Mouse (Mus musculus): ENCODE data around the gene Eed.
"Not testable (repeated sequence)": the region's sequence is repeated elsewhere in the genome, so short reads cannot be mapped to it uniquely, and the experiment has no call there.

The Eed gene

DNA sequence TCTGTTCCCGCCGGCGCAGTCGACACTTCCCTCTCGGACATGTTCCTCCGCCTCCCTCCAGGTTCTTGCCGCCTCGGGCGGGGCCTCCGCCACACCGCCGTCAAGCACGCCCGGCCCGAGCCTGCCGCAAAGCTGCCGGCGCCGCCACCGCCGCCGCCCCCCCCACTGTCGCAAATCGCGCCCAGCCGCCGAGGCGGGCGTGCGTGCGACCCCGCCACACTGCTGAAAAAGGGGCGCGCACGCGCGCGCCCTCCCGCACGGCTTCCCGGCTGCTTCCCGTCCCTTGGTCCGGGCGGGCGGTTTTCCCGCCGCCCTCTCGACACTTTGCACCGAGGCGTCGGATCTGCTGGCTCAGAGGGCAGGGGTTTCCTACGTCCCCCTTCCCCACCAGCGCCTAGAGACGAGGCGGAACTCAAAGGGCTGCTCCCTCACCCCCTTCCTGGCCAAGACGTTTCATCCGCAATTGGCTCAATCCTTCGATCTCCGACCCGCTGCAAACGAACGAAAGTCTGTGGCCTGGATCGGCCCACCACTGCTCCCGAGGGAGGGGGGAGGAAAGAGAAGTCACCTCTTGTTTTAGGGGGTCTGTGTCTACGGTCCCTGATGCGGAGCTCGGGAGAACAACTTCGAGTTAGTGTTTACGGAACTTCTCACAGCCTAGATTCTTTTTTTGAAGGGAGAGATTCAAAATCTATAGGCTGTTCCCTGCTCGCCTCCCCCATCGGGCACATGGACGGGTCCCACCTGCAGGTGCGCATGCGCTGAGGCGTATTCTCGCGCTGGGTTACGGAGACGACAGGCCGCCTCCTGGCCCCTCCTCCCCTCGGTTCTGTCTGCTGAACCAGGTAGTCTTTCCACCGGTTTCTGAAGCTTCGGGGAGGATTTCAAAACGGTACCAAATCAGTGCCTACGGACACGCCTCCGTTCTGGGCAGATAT is at the start of gene Eed:
Gene Eed (minus strand): TSS at position 499 of the 938 bp plus-strand sequence.
- peak; percentile 94 for DNase-seq (ENCODE audit: low read depth, low spot score)

DNA sequence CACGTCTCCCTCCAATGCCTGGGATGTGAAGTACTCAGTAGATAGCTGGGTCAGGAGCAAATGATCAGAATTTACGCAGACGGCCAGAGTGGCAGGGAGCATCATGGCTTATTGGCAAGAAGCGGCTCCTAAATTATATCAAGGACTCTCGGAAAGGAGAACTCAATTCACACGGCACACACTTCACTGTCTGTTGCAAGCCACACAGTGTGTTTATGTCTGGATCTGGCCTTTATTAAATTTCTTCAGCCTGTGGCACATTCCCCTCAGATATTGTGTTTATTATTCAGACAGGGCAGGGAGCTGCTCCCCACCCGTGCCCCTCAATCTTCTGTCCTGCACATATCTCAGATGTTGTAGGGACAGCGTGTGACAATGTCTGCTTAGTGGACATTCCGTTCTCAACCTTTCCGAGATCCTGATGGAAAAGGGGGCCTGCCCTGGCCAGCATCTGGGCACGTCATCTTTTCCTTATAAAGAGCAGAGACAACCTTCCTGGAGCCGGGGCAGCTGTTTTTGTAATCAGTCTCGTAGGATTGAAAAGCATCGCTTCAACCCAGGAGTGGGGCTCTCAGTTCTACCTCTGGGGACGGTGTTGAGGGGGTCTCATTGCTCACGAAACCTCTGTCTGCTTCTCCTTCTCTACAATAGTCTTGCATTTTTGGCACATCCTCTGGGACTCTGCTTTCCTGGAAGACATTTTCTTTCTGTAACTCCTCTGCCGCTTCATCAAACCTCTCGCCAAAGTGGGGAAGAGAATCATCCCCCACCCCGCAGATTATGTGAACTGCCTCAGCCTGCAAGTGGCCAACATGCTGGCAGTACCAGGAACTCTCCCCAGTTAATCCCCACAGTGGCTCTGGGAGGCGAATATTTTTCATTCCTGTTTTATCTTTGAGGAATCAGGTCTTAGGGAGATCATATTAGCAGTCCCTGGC is 49.0 kb upstream of the Eed start:
- DNase-seq (ENCODE audit: low read depth, low spot score) = no peak

DNA sequence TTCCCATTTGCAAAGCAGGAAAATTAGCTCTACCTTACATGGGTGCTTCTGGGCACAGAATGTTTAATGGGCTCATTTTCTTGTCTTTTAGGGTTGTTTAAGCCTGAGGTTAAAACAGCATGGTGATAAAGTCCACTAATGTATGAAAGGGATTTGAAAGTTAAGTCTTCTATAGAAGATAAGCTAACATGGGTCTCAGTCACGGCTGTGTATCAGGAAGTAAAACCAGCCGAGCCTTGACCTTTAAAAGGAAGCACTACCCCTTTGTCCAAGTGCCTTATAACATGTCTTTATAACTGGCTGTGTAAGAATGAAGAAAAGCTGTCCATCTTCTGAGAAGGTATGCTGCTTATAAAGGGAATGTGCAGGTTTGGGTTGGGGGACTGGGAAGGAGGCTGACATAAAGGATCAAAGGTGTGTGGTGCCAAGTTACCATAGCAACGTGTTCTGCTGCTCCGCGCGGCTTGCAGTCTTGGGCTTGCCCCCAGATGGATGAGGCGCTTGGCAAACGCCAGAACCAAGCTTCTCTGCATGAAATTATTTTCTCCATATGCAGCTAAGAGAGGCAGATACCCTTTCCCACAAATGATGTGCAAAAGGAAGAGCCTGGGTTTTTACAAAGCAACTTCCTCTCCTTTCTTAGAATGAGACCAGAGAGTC is 48.2 kb upstream of the Eed start:
- no peak for DNase-seq (ENCODE audit: low read depth, low spot score)

DNA sequence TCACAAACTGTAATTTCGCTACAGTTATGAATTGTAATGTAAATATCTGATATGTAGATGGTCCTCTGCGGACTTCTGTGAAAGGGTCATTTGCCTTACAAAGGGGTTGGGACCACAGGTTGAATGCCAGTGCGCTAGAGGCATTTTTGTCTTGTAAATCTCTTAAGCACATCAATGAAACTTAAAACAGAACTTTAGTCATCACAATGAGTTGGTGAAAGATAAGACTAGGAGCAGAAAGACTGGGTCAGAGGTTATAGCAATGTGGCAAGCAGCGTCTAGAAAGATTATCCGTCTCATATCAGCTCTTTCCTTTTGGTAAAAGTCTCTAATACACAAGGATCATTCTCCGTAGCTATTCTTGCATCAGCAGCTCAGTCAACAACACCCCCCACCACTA is 44.2 kb upstream of the Eed start:
- no peak for DNase-seq (ENCODE audit: low read depth, low spot score)

DNA sequence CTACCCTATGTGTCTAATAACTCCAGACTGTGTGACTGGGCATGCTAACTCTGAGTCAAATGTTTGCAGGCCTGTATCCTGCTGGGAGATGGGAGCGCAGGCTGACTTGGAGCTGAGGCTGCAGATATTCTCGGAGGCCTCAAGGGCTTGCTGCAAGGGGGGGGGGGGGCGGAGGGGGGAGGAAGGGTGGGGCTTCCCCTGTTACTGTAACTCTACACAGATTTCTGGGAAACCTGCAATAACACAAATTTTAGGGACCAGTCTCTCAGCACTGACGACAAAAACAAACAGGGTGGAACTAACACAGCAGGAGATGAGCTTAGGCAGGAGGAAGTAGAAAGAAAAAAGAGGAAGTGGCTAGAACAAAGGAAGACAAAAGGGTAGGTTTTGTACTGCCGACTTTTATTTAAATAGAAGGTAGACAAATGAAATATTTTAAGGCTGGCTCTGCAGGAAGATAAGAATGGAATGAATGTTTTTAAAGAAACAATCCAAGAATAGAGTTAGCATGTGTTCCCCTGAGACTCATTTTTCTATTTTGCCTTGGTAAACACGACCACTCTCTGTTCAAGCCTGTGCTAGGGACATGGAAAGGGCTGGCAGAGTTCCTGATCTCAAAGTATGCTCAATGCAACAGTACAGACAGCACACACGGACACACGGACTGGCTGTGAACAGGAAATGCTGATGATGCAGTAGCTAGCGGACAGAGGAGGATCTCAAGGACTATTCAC is 42.4 kb upstream of the Eed start:
- DNase-seq (ENCODE audit: low read depth, low spot score) = no peak

DNA sequence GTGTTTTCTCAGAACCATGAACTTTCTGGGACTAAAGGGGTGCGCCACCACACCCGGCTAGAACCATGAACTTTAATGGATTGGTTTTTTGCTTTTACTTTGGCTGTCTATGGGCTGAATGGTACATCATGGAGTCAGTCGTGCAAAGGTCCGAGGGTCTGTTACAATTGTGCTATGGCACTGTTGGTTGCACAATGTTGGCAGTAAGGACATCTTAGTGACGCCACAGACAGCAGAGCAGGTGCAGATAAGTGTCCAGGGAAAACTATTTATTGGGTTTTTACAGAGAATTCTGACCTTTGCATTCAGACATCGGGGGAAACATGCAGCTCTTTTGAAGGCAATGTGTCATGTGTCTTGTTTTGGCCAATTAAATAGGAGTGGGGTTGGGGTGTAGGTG is 39.5 kb upstream of the Eed start:
- DNase-seq (ENCODE audit: low read depth, low spot score) = no peak

DNA sequence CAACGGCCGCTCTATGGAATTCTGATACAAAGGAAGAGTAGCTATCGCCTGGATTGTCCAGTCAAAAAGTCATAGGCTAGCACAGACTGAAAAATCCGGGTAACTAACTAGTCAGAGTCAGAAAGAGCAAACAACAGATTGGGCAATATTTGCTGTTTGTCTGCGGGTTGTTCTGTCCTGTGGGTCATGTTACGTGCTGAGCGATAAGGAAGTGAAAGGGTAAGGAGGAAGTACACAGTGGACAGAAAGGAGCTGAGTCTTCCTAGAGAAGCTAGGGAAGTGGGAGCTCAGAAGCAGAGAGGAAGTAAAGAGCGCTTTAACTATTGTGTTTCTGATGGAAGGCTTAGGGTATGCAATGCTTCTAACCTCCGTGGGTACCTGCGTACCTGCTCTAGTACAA is 38.8 kb upstream of the Eed start:
- DNase-seq (ENCODE audit: low read depth, low spot score) = no peak

DNA sequence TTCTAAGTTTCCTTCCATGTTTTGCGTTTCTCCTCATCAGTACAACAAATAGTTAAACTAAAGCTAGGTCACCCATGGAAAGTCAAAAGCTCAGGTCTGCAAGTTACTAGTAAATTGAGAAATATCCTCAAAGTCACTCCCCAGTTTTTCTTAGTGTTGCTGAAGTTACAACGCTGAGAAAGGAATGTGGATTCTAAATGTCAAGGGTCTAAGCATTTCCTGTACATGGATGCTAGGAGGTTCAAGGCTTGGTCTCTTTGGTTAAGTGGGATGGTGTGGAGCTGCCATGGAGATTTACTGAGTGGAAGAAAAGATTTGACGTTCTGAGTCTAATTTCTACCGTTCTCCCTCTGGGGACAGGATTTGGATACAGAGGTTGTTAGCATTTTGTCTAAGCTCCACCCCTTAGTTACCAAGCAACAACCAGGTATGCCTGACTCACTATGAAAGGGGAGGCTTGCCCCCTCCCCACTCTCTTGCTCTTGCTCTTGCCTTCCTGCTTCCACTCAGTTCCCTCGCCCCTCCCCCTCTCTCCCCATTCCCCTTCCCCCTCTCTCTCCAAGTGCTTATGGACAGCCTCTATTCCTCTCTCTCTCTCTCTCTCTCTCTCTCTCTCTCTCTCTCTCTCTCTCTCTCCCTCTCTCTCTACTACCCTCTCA is 36.3 kb upstream of the Eed start:
- DNase-seq (ENCODE audit: low read depth, low spot score) = no peak

DNA sequence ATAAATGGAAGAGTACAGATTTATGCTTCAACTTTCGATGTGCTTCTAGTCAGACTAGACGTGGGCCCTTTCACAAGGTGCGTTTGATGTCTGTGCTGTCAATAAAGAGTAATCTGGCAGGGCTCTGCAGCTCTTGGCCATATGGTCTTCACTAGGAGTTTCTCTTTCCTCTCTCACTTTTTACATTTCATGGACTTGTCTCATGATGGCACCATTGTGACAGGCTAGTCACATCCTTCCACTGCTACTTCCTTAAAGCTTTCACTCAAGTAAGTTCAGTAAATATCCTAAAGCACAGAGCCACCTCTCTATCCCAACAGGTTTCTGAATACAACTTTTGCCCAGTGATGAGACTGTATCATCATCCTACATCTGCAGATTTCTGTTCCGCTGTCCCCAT is 35.7 kb upstream of the Eed start:
- no peak for DNase-seq (ENCODE audit: low read depth, low spot score)

DNA sequence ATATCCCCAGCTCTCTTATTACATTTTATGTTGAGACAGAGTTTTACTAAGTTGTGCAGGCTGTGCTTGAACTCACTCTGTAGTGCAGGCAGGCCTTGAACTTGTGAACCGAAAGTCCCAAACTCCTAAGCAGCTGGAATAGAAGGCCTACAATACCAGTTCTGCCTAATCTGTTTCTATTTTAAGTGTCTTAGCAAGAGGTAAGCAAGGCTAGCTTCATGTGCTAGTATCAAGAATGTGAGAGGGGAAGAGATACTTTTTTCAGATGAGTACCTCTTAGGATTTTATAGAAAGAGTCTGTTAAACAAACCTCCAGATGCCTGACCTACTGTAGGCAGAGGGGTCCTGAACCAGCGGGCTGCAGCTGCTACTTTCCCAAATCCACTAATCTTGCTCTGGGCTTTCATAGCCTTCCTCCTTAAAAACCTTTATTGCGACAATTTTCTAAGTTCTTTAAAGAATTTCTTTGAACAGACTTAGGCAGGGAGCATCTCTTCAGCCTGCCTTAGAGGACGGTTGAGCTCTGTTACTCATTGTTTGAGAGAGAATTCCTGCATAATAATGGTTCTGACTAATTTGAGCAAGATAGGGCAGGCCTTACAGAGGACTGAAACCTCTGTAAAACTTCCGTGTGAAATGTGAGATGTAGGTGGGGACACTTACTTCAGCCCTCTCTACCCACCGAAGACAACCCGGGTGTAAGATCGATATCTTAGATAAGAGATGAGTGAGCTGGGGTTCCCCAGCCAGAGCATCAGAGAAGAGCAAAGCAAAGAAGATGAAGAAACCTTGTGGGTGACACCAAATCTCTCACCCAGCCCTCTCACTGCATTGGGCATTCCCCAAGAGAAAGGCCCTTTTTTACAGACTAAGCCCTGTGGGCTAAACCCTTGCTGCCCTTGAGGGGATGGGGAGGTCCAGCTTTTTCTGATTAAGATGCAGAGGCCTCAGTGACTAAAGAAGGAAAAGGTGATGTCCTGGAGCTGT is 26.2 kb upstream of the Eed start:
- DNase-seq (ENCODE audit: low read depth, low spot score) = no peak

DNA sequence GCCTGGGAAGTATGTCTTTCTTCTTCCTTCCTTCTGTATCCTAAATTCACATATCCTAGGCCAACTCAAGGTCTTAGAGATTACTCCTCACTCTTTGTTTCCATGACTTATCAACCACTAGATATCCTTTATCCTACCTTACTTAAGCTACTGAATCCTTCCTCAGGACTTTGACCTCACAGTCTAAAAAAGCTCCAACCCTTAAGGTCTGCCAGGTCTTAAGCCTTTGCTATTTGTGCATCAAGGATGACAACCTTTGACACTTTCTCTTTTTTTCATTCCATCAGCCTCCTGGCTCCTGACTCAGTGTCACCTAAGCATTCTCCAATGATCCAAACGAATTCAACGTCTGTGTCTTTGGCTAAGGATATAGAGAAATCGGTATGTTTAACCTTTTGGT is 24.0 kb upstream of the Eed start:
- no peak for DNase-seq (ENCODE audit: low read depth, low spot score)

DNA sequence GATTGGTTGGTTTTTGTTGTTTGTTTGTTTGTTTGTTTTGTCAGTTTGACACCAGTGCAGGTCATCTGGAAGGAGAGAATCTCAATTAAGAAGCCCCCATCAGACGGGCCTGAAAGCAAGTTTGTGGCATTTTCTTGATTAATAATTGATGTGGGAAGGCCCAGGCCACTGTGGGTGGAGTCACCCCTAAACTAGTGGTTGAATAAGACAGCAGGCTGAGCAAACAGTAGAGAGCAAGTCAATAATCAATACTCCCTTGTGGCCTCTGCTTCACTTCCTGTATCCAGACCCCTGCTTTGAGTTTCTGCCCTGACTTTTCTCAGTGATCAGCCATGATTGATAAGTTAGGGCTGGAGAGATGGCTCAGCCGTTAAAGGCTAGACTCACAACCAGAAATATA is 21.6 kb upstream of the Eed start:
- DNase-seq (ENCODE audit: low read depth, low spot score) = no peak

DNA sequence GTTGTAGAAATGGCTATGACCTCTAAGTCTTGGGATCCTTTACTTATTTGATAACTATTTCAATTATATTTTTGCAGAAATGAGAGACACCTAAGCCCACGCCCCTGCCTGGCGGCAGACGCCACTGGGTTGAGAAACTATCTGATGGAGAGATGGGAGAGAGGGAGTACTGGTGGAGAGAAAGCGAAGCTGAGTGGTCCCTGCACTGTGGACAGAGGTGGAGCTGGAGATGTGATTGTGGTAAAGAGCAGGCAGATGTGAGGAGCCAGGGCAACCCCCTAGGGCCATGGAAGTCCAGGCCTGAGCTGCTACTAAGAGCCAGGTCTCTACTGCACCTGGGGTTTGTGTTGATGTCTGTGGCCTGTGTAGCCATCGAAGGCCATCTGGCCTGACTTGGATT is 18.7 kb upstream of the Eed start:
- DNase-seq (ENCODE audit: low read depth, low spot score) = no peak

DNA sequence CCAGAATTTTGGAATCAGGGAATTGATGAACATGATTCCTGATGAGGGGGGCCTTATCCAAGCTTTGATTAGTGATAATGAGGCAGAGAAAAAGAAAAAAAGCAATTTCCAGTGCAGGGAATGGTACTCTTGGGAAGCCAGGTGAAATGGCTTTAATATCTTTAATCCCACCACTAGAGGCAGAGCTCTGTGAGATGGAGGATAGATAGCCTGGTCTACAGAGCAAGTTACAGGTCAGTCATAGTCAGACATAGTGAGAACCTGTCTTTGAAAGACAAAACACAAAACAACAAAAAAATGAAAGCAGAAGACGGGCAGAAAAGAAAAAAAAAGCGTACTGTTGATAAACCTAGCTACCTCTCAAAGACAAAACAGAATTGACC is 17.8 kb upstream of the Eed start:
- DNase-seq (ENCODE audit: low read depth, low spot score) = no peak

DNA sequence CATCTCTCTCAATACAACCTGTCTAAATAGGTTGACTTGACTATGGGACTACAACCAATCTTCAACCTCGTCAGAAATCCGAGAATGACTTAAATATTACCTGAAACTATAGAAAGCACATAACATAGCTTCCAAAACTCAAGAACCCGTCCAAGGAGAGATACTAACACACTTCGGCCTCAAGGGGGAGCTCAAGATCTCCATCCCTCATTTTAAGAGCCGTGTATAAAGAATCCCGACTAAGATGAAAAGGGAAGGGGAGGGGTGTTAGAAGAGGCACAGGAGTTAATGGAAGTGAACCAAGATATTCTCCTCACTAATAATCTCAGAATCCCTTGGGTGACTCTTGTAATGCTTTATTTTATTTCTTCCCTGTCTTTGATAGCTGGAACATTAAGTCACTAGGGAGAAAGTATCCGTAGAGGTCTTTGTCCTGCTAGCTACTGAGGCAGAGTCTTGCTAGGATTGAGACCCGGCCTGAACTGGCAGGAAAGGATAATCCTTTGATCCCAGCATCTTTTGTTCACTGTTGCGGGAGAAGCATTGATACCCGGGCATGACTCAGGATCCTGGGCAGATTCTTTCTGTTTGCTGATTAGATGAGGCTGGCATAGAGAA is 17.3 kb upstream of the Eed start:
- peak; percentile 55 for DNase-seq (ENCODE audit: low read depth, low spot score)

DNA sequence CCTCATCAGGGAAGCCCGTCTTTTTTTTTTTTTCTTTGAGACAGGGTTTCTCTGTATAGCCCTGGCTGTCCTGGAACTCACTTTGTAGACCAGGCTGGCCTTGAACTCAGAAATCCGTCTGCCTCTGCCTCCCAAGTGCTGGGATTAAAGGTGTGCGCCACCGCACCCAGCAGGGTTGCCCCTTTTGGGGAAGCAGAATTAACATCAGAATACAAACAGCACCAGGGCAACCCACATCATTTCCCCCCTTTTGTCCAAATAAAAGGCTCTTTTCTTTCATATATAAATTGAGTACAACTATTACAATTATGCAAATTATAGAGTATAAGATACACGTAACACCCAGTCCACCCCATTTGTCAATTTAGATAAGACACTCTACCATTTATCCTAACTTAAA is 16.7 kb upstream of the Eed start:
- DNase-seq (ENCODE audit: low read depth, low spot score) = not testable (repeated sequence)

DNA sequence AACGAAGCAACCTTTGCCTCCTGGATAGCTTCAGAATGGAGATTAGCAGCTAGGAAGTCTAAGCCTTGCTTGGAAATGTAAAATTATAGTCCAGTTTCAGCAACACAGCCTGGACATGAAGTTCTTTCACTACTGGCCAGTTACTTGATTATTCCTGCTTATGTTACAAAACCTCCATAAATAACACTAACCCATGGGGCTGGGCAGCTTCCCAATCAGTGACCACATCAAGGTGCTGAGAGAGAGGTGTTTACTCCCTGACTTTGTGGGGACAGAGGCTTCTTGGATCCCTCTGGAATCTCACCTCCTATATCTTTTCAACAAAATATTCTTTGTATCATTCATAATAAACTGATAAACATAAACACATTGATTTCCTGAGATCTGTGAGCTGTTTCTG is 12.3 kb upstream of the Eed start:
- no peak for DNase-seq (ENCODE audit: low read depth, low spot score)

DNA sequence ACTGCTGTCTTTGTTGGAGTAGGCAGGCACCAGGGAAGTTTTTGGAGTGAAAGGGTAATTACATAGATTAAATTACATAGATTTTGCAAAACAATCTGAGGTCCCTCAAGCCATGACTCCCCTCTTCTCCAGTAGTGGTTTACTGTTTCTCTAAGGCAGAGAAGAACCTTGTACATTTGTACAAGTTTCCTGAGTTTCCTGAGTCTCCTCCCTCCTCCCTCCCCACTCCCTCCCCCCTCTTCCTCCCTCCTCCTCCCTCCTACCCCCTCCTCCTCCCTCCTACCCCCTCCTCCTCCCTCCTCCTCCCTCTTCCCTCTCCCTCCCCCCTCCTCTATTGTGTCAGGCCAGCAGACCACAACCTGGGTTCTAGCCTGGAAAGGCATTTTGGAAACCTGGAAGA is 3.6 kb upstream of the Eed start:
- DNase-seq (ENCODE audit: low read depth, low spot score) = no peak

DNA sequence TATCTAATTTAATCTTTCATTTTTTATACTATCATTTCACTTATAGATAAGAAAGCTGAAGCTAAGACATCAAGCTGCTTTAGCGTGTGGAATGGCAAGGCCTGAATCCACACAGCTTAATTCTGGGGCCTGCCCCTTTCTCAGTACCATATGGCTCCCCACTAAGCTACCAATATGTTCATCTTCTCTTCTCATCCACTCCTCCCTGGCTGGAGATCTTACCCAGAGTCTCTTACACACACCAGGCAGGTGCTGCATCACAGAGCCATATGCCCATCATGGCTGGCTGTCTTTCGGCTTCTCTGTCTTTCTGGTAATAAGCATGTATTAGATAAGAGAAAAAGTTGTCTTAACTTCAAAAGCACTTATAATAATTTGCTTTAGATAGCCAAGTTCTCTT is 2.7 kb upstream of the Eed start:
- no peak for DNase-seq (ENCODE audit: low read depth, low spot score)

Measured in retina, adult 2 months (tissue).